In genomic region chr6:114224399-114224798, GRCm38 (mm10) we compare ENCODE assay signal across 8 mouse cellular contexts. TPM values are rescaled to one million over a fixed set of nuclear protein-coding genes. Genes with fewer than 3 reads are reported as not detected.
DNase-seq lines count a peak whose midpoint lies in the region; ATAC-seq lines count a peak whose summit lies in the region.

No protein-coding gene starts in this region.

- H3K9ac ChIP-seq in midbrain, embryonic 11.5 days (ENCODE audit: low read length): no peak overlapping the region
- no peak overlapping the region for H3K9ac ChIP-seq in midbrain, embryonic 16.5 days (ENCODE audit: low read depth, low read length)

- no peaks in the 10 kb centered on the region for H3K9me3 ChIP-seq in midbrain, embryonic 11.5 days (ENCODE audit: control insufficient read depth, low read length)
- no peaks in the 10 kb centered on the region for H3K9me3 ChIP-seq in midbrain, embryonic 16.5 days (replicated peaks; ENCODE audit: control insufficient read depth, low read length, poor library complexity, severe bottlenecking)

- WGBS in midbrain, embryonic 11.5 days: 15% methylated on average over 4 of the region's 4 CpGs
- WGBS in midbrain, embryonic 16.5 days: 20% methylated on average over 4 of the region's 4 CpGs

- no peak overlapping the region for H3K27ac ChIP-seq in midbrain, embryonic 11.5 days (ENCODE audit: low read depth, low read length)
- H3K27ac ChIP-seq in midbrain, embryonic 16.5 days (ENCODE audit: low read length): no peak overlapping the region

- DNase-seq in gastrocnemius, postnatal 14 days: peak; percentile 10
- DNase-seq in gastrocnemius, postnatal 4 days (ENCODE audit: low spot score in 2 of 2): no peak
- peak; percentile 93 for DNase-seq in midbrain, embryonic 11.5 days (ENCODE audit: low spot score, missing footprints)
- peak; percentile 20 for DNase-seq in forelimb bud, embryonic 11.5 days (ENCODE audit: low read depth, low spot score)
- DNase-seq in retina, embryonic 14.5 days (ENCODE audit: low spot score): peak; percentile 73
- DNase-seq in thymus, postnatal 10 days (ENCODE audit: low spot score in 2 of 2): no peak
- DNase-seq in heart, adult 8-10 months (ENCODE audit: low spot score): no peak

- no peak overlapping the region for H3K4me3 ChIP-seq in midbrain, embryonic 11.5 days (ENCODE audit: low read depth, low read length)
- H3K4me3 ChIP-seq in midbrain, embryonic 16.5 days (ENCODE audit: low read depth, low read length): no peak overlapping the region

- no peak overlapping the region for H3K4me2 ChIP-seq in midbrain, embryonic 11.5 days
- no peak overlapping the region for H3K4me2 ChIP-seq in midbrain, embryonic 16.5 days (ENCODE audit: low read length)

- no peak for ATAC-seq in midbrain, embryonic 11.5 days (ENCODE audit: low FRiP score)
- no peak for ATAC-seq in midbrain, embryonic 16.5 days

- intact Hi-C loops in gastrocnemius, postnatal 14 days (cut with DNase I; ENCODE audit: low total_unique reads): loop anchor here (5.0 kb wide), 1 partner anchor 118 kb away; no protein-coding TSS in a partner anchor

- H3K36me3 ChIP-seq in midbrain, embryonic 11.5 days (ENCODE audit: control insufficient read depth, insufficient read depth, low read length): no peaks in the 10 kb centered on the region
- H3K36me3 ChIP-seq in midbrain, embryonic 16.5 days (ENCODE audit: control insufficient read depth, insufficient read depth, low read length): no peaks in the 10 kb centered on the region

- H3K27me3 ChIP-seq in midbrain, embryonic 11.5 days (ENCODE audit: control insufficient read depth, insufficient read depth, low read length): no peaks in the 10 kb centered on the region
- H3K27me3 ChIP-seq in midbrain, embryonic 16.5 days (ENCODE audit: control insufficient read depth, insufficient read depth, low read depth, low read length): peaks cover under 1% of the 10 kb centered on the region; the same call in 1 of the 2 replicates

- H3K4me1 ChIP-seq in midbrain, embryonic 11.5 days (ENCODE audit: control insufficient read depth, insufficient read depth, low read length): no peaks in the 10 kb centered on the region
- H3K4me1 ChIP-seq in midbrain, embryonic 16.5 days (ENCODE audit: control insufficient read depth, insufficient read depth, low read length): peaks cover 2% of the 10 kb centered on the region; the same call in 1 of the 2 replicates

RNA-seq across cellular contexts. Expression of gene Slc6a1, which starts 58.0 kb away (rescaled TPM):
- total RNA-seq in gastrocnemius, postnatal 14 days (2021): under 1 TPM; 0.20 to 0.86 TPM
- under 1 TPM; 0.36 to 0.59 TPM for total RNA-seq in gastrocnemius, postnatal 4 days (2021)
- 13.3 and 16.5 TPM in 2 replicates for polyA plus RNA-seq in midbrain, embryonic 11.5 days (2014; fragmentation: Nextera tagmentation; extraction: Ambion mirVana)
- polyA plus RNA-seq in midbrain, embryonic 16.5 days (2015; fragmentation: Nextera tagmentation; extraction: Ambion mirVana): 147 and 182 TPM in 2 replicates
- under 1 TPM in 3 of 4 experiments, not detected in 1; 0.06 to 0.12 (median 0.11) TPM for total RNA-seq in heart, adult 8-10 months (2022)

Comparison
In these comparisons a context has a peak if more than half of its experiments do, and no peak if none do; other contexts are left out.
1. DNase-seq: peak in gastrocnemius, postnatal 14 days (single experiment), midbrain, embryonic 11.5 days (single experiment), forelimb bud, embryonic 11.5 days (single experiment) and retina, embryonic 14.5 days (single experiment); none in gastrocnemius, postnatal 4 days (0 of 2), thymus, postnatal 10 days (0 of 2) and heart, adult 8-10 months (single experiment).